Mouse (Mus musculus) embryo, embryonic 11.5 days (tissue): ENCODE measurements at regions not wholly inside any gene's neighbourhood (a gene's known extent, or its start where the extent isn't known, plus 50 kb on each side); places are given as distances from the start of the nearest gene placed in this dataset.

Source experiments
- DNase-seq: peaks from one replicate; pipeline ENCODE4 v3.0.0-alpha.2; 2012; ENCODE audit warnings: low read depth, low spot score

DNA sequence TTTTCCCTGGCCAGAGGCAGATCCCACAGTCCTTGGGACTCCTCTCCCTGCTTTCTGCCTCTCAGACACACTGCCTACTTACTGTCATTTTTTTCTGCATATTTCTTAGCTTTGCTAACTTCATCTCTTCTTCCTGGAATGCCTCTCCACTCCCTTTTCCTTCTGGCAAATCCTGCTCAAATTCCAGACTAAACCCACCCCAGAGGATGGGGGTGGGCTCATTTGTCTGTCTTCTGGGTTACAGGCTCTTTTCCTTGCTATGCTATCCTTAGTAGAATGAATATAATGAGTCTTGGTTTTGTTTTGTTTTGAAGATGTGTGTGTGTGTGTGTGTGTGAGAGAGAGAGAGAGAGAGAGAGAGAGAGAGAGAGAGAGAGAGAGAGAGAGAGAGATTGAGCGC, 51.9 kb upstream of the Klf9 start:
- no peak for DNase-seq

DNA sequence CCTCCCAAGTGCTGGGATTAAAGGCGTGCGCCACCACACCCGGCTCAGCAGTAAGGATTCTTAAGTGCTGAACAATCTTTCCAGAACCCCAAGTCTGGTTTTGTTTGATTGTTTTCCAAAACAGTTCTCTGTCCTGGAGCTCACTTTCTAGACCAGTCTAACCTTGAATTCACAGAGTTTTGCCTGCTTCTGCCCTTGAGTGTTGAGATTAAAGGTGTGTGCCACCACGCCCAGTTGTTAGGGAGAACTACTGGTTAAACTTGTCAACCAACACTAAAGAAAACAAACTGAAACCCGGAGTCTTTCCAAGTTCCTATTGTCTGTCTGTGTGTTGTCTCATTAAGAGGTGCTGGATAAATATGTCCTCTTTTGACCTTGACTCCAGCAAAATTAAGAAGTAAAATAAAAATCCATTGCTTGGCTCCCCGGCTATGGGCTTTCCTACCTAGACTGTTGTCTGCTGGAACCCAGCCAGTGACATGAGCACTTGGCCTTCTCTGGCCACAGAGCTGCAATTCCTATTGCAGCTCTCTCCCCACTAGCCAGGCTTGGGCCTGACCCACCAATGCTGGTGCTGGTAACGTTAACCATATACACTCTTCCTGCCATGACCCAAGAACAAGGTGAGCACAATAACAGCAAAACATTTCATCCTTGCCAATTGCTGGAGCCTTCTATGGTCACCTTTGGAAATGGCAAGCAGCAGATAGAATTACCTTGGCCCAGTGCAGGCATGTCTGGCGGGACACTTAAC, 51.1 kb upstream of the Klf9 start:
- no peak for DNase-seq
